Mouse (Mus musculus): ENCODE measurements around the gene Spsb1.

DNA sequence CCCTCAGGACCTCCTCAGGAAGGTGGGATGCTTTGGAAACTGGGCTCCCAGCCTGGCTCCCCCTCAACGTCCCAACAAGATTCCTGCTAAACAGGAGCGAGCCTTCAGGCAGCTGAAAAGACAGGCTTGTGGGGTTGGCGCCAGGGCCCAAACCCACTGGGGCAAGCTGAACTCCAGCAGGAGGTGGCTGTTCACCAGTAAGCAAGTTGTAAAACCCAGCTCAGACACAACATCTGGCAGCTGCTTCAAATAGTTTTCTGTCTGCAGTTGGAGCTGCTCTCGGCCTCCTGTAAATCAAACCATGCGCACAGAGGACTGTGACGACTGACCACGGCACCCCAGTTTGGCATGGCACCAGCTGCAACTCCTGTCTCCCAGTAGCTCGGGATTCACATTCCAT lies 64.3 kb downstream of the Spsb1 start:
- TF ChIP-seq POLR2A (IDR thresholded peaks at IDR 0.05; ENCODE audit: borderline replicate concordance, control insufficient read depth, low read depth, low read length) (no peak), CTCF (IDR thresholded peaks at IDR 0.05; ENCODE audit: control insufficient read depth, insufficient read depth, low read length) (no peak)

Measured in bone marrow, adult 2 months (tissue).